Mouse (Mus musculus) liver, embryonic 13.5 days (tissue): ENCODE measurements at regions not wholly inside any gene's neighbourhood (a gene's known extent, or its start where the extent isn't known, plus 50 kb on each side); places are given as distances from the start of the nearest gene placed in this dataset.
A peak's percentile ranks its signal among the peaks of the same experiment; 100 is the strongest.

Source experiments
- ATAC-seq: fragments of 200-750 bp; cut with Nextera tagmentation; 2 replicates; pipeline ENCODE4 v1.8.0; 2017; ENCODE audit warnings: low read depth, mild to moderate bottlenecking, moderate number of reproducible peaks, moderate library complexity
- DNase-seq: peaks from one replicate; pipeline ENCODE4 v3.0.0; 2022
- H3K27ac ChIP-seq: fragments of 300-500 bp; sonication (generic); 2 replicates; pipeline ENCODE4 v1.5.1; 2015; ENCODE audit warnings: moderate library complexity, mild to moderate bottlenecking, inconsistent platforms
- H3K27me3 ChIP-seq: fragments of 300-500 bp; sonication (generic); 2 replicates; pipeline ENCODE4 v1.6.1; 2015; ENCODE audit warnings: mild to moderate bottlenecking, inconsistent platforms
- H3K36me3 ChIP-seq: fragments of 300-500 bp; sonication (generic); 2 replicates; pipeline ENCODE4 v1.6.1; 2015; ENCODE audit warnings: mild to moderate bottlenecking, inconsistent platforms
- H3K4me1 ChIP-seq: fragments of 300-500 bp; sonication (generic); replicated peaks from 2 replicates; pipeline ENCODE4 v1.6.1; 2015; ENCODE audit warnings: inconsistent platforms
- H3K4me2 ChIP-seq: fragments of 300-500 bp; sonication (generic); 2 replicates; pipeline ENCODE4 v1.6.1; 2015; ENCODE audit warnings: inconsistent platforms, mild to moderate bottlenecking, moderate library complexity
- H3K4me3 ChIP-seq: fragments of 300-500 bp; sonication (generic); replicated peaks from 2 replicates; pipeline ENCODE4 v1.5.1; 2015; ENCODE audit warnings: mild to moderate bottlenecking, inconsistent platforms
- H3K9ac ChIP-seq: fragments of 300-500 bp; sonication (generic); 2 replicates; pipeline ENCODE4 v1.6.1; 2015; ENCODE audit warnings: mild to moderate bottlenecking, inconsistent platforms
- H3K9me3 ChIP-seq: fragments of 300-500 bp; sonication (generic); replicated peaks from 2 replicates; pipeline ENCODE4 v1.6.1; 2016; ENCODE audit warnings: inconsistent platforms
- WGBS: fragments of 180-500 bp; shearing (Covaris S2); methylation state at CpG from one replicate; pipeline ENCODE4 v1.1.7; 2015; ENCODE audit not compliant: insufficient replicate concordance; 5-methylcytosine and 5-hydroxymethylcytosine counted together

GRCm38 (mm10) chr12:78000401-78000800 lies 193.6 kb upstream of the Gm6657 start:
- H3K27me3 ChIP-seq = no peaks in the 10 kb centered on the region
- ATAC-seq (no peak), DNase-seq (no peak)
- H3K36me3 ChIP-seq = no peaks in the 10 kb centered on the region
- H3K9ac ChIP-seq = no peak overlapping the region
- 49% methylated on average over 3 of the region's 3 CpGs for WGBS
- H3K4me2 ChIP-seq = no peak overlapping the region
- no peak overlapping the region for H3K4me3 ChIP-seq
- no peaks in the 10 kb centered on the region for H3K4me1 ChIP-seq
- no peaks in the 10 kb centered on the region for H3K9me3 ChIP-seq
- no peak overlapping the region for H3K27ac ChIP-seq

GRCm38 (mm10) chr12:78001846-78002245 lies 192.2 kb upstream of the Gm6657 start:
- WGBS = 69% methylated on average over 9 of the region's 9 CpGs
- H3K27ac ChIP-seq = no peak overlapping the region
- H3K4me1 ChIP-seq = no peaks in the 10 kb centered on the region
- H3K9ac ChIP-seq = no peak overlapping the region
- no peak overlapping the region for H3K4me2 ChIP-seq
- DNase-seq (no peak), ATAC-seq (no peak)
- H3K27me3 ChIP-seq = no peaks in the 10 kb centered on the region
- no peaks in the 10 kb centered on the region for H3K36me3 ChIP-seq
- no peak overlapping the region for H3K4me3 ChIP-seq
- H3K9me3 ChIP-seq = no peaks in the 10 kb centered on the region

DNA sequence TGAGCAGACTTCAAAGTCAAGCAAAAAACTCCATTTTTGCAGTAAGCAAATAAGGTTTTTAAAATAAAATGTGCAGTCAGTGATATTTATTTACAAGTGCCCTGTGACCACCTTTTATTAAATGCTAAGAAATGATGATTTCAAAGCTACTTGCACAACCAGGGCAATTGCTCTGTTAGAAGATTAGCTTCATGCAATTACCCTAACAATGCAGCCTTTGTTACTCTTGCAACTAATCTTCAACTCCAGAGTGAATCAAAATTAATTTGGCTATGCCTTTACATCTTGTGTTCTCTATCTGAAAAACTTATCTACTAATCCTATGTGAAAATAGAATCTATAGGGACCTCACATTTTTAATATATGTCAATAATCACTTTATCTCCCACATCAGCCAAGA lies 160.3 kb upstream of the Gm6657 start:
- H3K27me3 ChIP-seq = no peaks in the 10 kb centered on the region
- ATAC-seq (no peak), DNase-seq (no peak)
- no peak overlapping the region for H3K9ac ChIP-seq
- no peaks in the 10 kb centered on the region for H3K36me3 ChIP-seq
- no peak overlapping the region for H3K4me2 ChIP-seq
- no peaks in the 10 kb centered on the region for H3K9me3 ChIP-seq
- H3K4me1 ChIP-seq = no peaks in the 10 kb centered on the region
- no peak overlapping the region for H3K4me3 ChIP-seq
- H3K27ac ChIP-seq = no peak overlapping the region

DNA sequence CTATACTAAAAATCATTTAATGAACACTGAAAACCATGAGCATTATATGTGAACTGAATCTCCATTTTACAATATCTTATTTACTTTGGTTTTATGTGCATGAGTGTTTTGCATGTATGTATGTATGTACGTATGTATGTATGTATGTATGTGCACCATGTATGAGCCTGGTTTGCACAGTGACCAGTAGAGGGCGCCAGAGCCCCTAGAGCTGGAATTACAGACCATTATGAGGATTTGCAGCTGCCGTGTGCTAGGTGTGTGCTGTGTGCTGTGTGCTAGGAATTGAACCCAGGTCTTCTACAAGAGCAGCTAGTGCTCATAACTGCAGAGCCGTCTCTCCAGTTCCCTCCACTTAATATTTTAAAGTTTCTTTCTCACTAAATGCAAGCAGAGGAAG lies 147.5 kb upstream of the Gm6657 start:
- no peak overlapping the region for H3K4me3 ChIP-seq
- 62% methylated on average over 4 of the region's 4 CpGs for WGBS
- ATAC-seq = no peak

GRCm38 (mm10) chr12:78055956-78056355 lies 138.1 kb upstream of the Gm6657 start:
- H3K4me1 ChIP-seq = no peaks in the 10 kb centered on the region
- no peak overlapping the region for H3K4me2 ChIP-seq
- peak; percentile 6 for DNase-seq
- 6% methylated on average over 9 of the region's 9 CpGs for WGBS
- H3K9ac ChIP-seq = no peak overlapping the region
- H3K9me3 ChIP-seq = no peaks in the 10 kb centered on the region
- no peak overlapping the region for H3K4me3 ChIP-seq
- H3K27me3 ChIP-seq = no peaks in the 10 kb centered on the region
- no peak for ATAC-seq
- no peaks in the 10 kb centered on the region for H3K36me3 ChIP-seq
- no peak overlapping the region for H3K27ac ChIP-seq

More for the DNA sequence above, 147.5 kb upstream of the Gm6657 start:
- no peak overlapping the region for H3K27ac ChIP-seq
- no peaks in the 10 kb centered on the region for H3K27me3 ChIP-seq
- H3K9ac ChIP-seq = no peak overlapping the region
- no peak for DNase-seq
- 0 out of 2 replicates have a peak, but pooled peaks cover 3% of the 10 kb centered on the region for H3K9me3 ChIP-seq
- no peaks in the 10 kb centered on the region for H3K4me1 ChIP-seq
- no peak overlapping the region for H3K4me2 ChIP-seq
- H3K36me3 ChIP-seq = no peaks in the 10 kb centered on the region

DNA sequence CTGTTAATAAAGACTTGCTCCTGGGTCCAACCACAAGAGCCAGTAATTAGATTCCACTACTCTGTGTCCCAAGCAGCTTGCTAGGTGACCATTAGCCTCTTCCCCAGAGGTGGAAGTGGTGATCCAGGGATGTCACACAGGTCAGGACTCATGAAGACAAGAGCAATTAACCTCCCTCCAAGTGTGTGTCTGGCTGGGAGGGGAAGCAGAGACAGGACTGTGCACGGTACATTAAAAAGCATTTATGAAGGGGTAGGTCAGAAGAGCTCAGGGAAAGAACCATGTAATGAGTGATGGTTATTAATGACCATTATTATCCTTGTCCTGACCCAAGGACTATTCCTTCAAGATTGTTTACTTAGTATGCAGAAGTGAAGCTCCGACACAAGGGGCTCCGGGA lies 136.9 kb upstream of the Gm6657 start:
- H3K4me2 ChIP-seq = no peak overlapping the region
- 73% methylated on average over 3 of the region's 3 CpGs for WGBS

GRCm38 (mm10) chr12:78059965-78060364 lies 134.1 kb upstream of the Gm6657 start:
- 49% methylated on average over 5 of the region's 5 CpGs for WGBS
- no peak overlapping the region for H3K9ac ChIP-seq
- DNase-seq = no peak

More for the DNA sequence above, 136.9 kb upstream of the Gm6657 start:
- Histone ChIP-seq H3K27ac (no peak overlapping the region), H3K27me3 (no peaks in the 10 kb centered on the region), H3K36me3 (no peaks in the 10 kb centered on the region), H3K4me3 (no peak overlapping the region), H3K9ac (no peak overlapping the region), H3K4me1 (no peaks in the 10 kb centered on the region), H3K9me3 (no peaks in the 10 kb centered on the region)
- DNase-seq (no peak), ATAC-seq (no peak)

GRCm38 (mm10) chr12:78066024-78066423 lies 128.0 kb upstream of the Gm6657 start:
- no peak for ATAC-seq
- DNase-seq = no peak
- Histone ChIP-seq H3K4me1 (no peaks in the 10 kb centered on the region), H3K4me2 (no peak overlapping the region), H3K36me3 (no peaks in the 10 kb centered on the region), H3K9ac (no peak overlapping the region), H3K9me3 (no peaks in the 10 kb centered on the region), H3K27me3 (no peaks in the 10 kb centered on the region), H3K27ac (no peak overlapping the region), H3K4me3 (no peak overlapping the region)
- WGBS = 76% methylated on average over 6 of the region's 6 CpGs

More at GRCm38 (mm10) chr12:78059965-78060364, 134.1 kb upstream of the Gm6657 start:
- Histone ChIP-seq H3K4me1 (no peaks in the 10 kb centered on the region), H3K36me3 (no peaks in the 10 kb centered on the region), H3K9me3 (no peaks in the 10 kb centered on the region), H3K4me2 (no peak overlapping the region), H3K4me3 (no peak overlapping the region), H3K27me3 (no peaks in the 10 kb centered on the region), H3K27ac (no peak overlapping the region)
- no peak for ATAC-seq

DNA sequence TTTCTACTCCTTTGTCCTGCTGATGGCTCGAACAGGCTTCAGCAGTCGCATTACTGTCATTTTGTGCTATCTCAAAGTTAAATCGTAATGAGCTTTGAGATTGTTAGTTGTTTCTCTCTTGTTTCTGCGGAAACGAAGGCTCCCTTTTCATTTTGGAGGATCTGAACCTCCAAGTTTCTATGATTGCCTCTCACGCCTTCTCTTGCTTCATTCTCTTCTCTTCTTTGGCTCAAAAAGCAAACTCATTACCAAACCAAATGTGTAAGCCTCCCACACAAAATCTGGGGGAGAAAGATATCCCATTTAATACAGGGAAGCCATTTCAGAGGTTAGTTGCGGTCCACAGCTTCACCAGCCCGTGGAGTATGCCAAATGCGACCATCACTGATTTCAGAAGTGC lies 121.1 kb upstream of the Gm6657 start:
- ATAC-seq (no peak), DNase-seq (no peak)
- Histone ChIP-seq H3K27ac (no peak overlapping the region), H3K36me3 (no peaks in the 10 kb centered on the region), H3K4me1 (no peaks in the 10 kb centered on the region), H3K9ac (no peak overlapping the region), H3K27me3 (no peaks in the 10 kb centered on the region), H3K4me2 (no peak overlapping the region), H3K9me3 (no peaks in the 10 kb centered on the region), H3K4me3 (no peak overlapping the region)
- 66% methylated on average over 9 of the region's 9 CpGs for WGBS

GRCm38 (mm10) chr12:78074290-78074802 lies 119.7 kb upstream of the Gm6657 start:
- Histone ChIP-seq H3K27ac (no peak overlapping the region), H3K9ac (no peak overlapping the region), H3K4me3 (no peak overlapping the region), H3K4me1 (no peaks in the 10 kb centered on the region), H3K4me2 (no peak overlapping the region), H3K27me3 (no peaks in the 10 kb centered on the region), H3K36me3 (no peaks in the 10 kb centered on the region), H3K9me3 (no peaks in the 10 kb centered on the region)
- ATAC-seq (no peak), DNase-seq (no peak)
- 64% methylated on average over 8 of the region's 8 CpGs for WGBS

GRCm38 (mm10) chr12:78077285-78077684 lies 116.8 kb upstream of the Gm6657 start:
- DNase-seq (no peak), ATAC-seq (no peak)
- Histone ChIP-seq H3K27me3 (no peaks in the 10 kb centered on the region), H3K9ac (no peak overlapping the region), H3K36me3 (no peaks in the 10 kb centered on the region), H3K9me3 (no peaks in the 10 kb centered on the region), H3K4me1 (no peaks in the 10 kb centered on the region), H3K27ac (no peak overlapping the region), H3K4me3 (no peak overlapping the region), H3K4me2 (no peak overlapping the region)
- 57% methylated on average over 5 of the region's 5 CpGs for WGBS

- Histone ChIP-seq H3K36me3 (no peaks in the 10 kb centered on the region), H3K4me1 (no peaks in the 10 kb centered on the region), H3K4me3 (no peak overlapping the region), H3K9me3 (no peaks in the 10 kb centered on the region), H3K27ac (no peak overlapping the region), H3K4me2 (no peak overlapping the region), H3K9ac (no peak overlapping the region), H3K27me3 (no peaks in the 10 kb centered on the region)
- DNase-seq (no peak), ATAC-seq (no peak)
- 73% methylated on average over 1 of the region's 1 CpGs for WGBS
Observed at GRCm38 (mm10) chr12:78082163-78082562, 111.9 kb upstream of the Gm6657 start.
